Mouse (Mus musculus): Measurements from ENCODE around the gene Eef1akmt1. TPM values are rescaled to one million over a fixed set of nuclear protein-coding genes. Genes with fewer than 3 reads are reported as not detected.

Gene Eef1akmt1
- polyA plus RNA-seq, 1 experiment from 2014 or later = 80.2 TPM

GRCm38 (mm10) chr14:57529086-57529785 lies 42.2 kb downstream of the Eef1akmt1 start:
- Histone ChIP-seq H3K27ac (no peak overlapping the region), H3K27me3 (peaks cover 26% of the 10 kb centered on the region), H3K4me3 (no peak overlapping the region), H3K9ac (no peak overlapping the region), H3K4me1 (peaks cover 9% of the 10 kb centered on the region), H3K9me3 (replicated peaks) (no peaks in the 10 kb centered on the region), H3K4me2 (replicated peaks) (no peak overlapping the region), H3K36me3 (no peaks in the 10 kb centered on the region)
- WGBS = 53% methylated on average over 10 of the region's 10 CpGs
- ATAC-seq (ENCODE audit: low FRiP score) = no peak

GRCm38 (mm10) chr14:57527598-57527997 lies 43.8 kb downstream of the Eef1akmt1 start:
- H3K4me2 ChIP-seq (replicated peaks) = no peak overlapping the region
- peaks cover 37% of the 10 kb centered on the region for H3K27me3 ChIP-seq
- H3K36me3 ChIP-seq = no peaks in the 10 kb centered on the region
- WGBS = 44% methylated on average over 2 of the region's 2 CpGs
- peaks cover 6% of the 10 kb centered on the region for H3K4me1 ChIP-seq
- no peak overlapping the region for H3K9ac ChIP-seq
- no peak overlapping the region for H3K4me3 ChIP-seq
- no peaks in the 10 kb centered on the region for H3K9me3 ChIP-seq (replicated peaks)
- no peak overlapping the region for H3K27ac ChIP-seq
- ATAC-seq (ENCODE audit: low FRiP score) = no peak

- peaks cover 37% of the 10 kb centered on the region for H3K27me3 ChIP-seq
- WGBS = 44% methylated on average over 7 of the region's 7 CpGs
These were observed 44.3 kb downstream of the Eef1akmt1 start for GRCm38 (mm10) chr14:57527122-57527521.

GRCm38 (mm10) chr14:57526050-57526623 lies 45.3 kb downstream of the Eef1akmt1 start:
- peaks cover 37% of the 10 kb centered on the region for H3K27me3 ChIP-seq
- peak overlapping the region; percentile 81 for H3K4me3 ChIP-seq
- no peaks in the 10 kb centered on the region for H3K9me3 ChIP-seq (replicated peaks)
- no peak overlapping the region for H3K27ac ChIP-seq
- H3K36me3 ChIP-seq = no peaks in the 10 kb centered on the region
- WGBS = 58% methylated on average over 10 of the region's 10 CpGs
- peaks cover 6% of the 10 kb centered on the region for H3K4me1 ChIP-seq
- H3K4me2 ChIP-seq (replicated peaks) = peak overlapping the region; percentile 87
- ATAC-seq (ENCODE audit: low FRiP score) = no peak
- no peak overlapping the region for H3K9ac ChIP-seq

More at GRCm38 (mm10) chr14:57527122-57527521, 44.3 kb downstream of the Eef1akmt1 start:
- Histone ChIP-seq H3K36me3 (no peaks in the 10 kb centered on the region), H3K9ac (no peak overlapping the region), H3K9me3 (replicated peaks) (no peaks in the 10 kb centered on the region), H3K4me3 (no peak overlapping the region), H3K4me1 (peaks cover 6% of the 10 kb centered on the region), H3K27ac (no peak overlapping the region), H3K4me2 (replicated peaks) (no peak overlapping the region)
- no peak for ATAC-seq (ENCODE audit: low FRiP score)

GRCm38 (mm10) chr14:57525388-57526049 lies 45.9 kb downstream of the Eef1akmt1 start:
- peak overlapping the region; percentile 78 for H3K9ac ChIP-seq
- peak overlapping the region; percentile 87 for H3K4me2 ChIP-seq (replicated peaks)
- peak overlapping the region; percentile 81 for H3K4me3 ChIP-seq
- peaks cover 37% of the 10 kb centered on the region for H3K27me3 ChIP-seq
- peaks cover 6% of the 10 kb centered on the region for H3K4me1 ChIP-seq
- no peaks in the 10 kb centered on the region for H3K36me3 ChIP-seq
- peak overlapping the region; percentile 67 for H3K27ac ChIP-seq
- peak; percentile 83 for ATAC-seq (ENCODE audit: low FRiP score)
- H3K9me3 ChIP-seq (replicated peaks) = no peaks in the 10 kb centered on the region
- WGBS = 1% methylated on average over 42 of the region's 60 CpGs

GRCm38 (mm10) chr14:57524671-57525387 lies 46.6 kb downstream of the Eef1akmt1 start, which contains the start of gene Il17d:
Il17d (plus strand) TSS chr14:57524777.
- ATAC-seq (ENCODE audit: low FRiP score) = peak; percentile 75
- no peaks in the 10 kb centered on the region for H3K9me3 ChIP-seq (replicated peaks)
- peak within 1 kb of the TSS; percentile 67 for H3K27ac ChIP-seq
- peak within 1 kb of the TSS; percentile 87 for H3K4me2 ChIP-seq (replicated peaks)
- H3K4me3 ChIP-seq = peak within 1 kb of the TSS; percentile 81
- no peaks in the 10 kb centered on the region for H3K36me3 ChIP-seq
- H3K27me3 ChIP-seq = peaks cover 37% of the 10 kb centered on the region
- H3K4me1 ChIP-seq = peaks cover 6% of the 10 kb centered on the region
- WGBS = 1% methylated on average over 49 of the region's 104 CpGs
- peak within 1 kb of the TSS; percentile 78 for H3K9ac ChIP-seq

- Histone ChIP-seq H3K36me3 (no peaks in the 10 kb centered on the region), H3K9me3 (replicated peaks) (no peaks in the 10 kb centered on the region), H3K27me3 (peaks cover 37% of the 10 kb centered on the region), H3K4me3 (no peak overlapping the region), H3K27ac (no peak overlapping the region), H3K4me1 (peaks cover 3% of the 10 kb centered on the region), H3K9ac (no peak overlapping the region), H3K4me2 (replicated peaks) (no peak overlapping the region)
- 89% methylated on average over 9 of the region's 9 CpGs for WGBS
- no peak for ATAC-seq (ENCODE audit: low FRiP score)
These were observed 47.6 kb downstream of the Eef1akmt1 start for GRCm38 (mm10) chr14:57523762-57524161.

- WGBS = 89% methylated on average over 7 of the region's 7 CpGs
- Histone ChIP-seq H3K4me2 (replicated peaks) (no peak overlapping the region), H3K36me3 (peaks cover 8% of the 10 kb centered on the region), H3K9ac (no peak overlapping the region), H3K27me3 (no peaks in the 10 kb centered on the region), H3K4me3 (no peak overlapping the region), H3K4me1 (no peaks in the 10 kb centered on the region), H3K9me3 (replicated peaks) (no peaks in the 10 kb centered on the region), H3K27ac (no peak overlapping the region)
- ATAC-seq (ENCODE audit: low FRiP score) = no peak
These were observed 54.4 kb downstream of the Eef1akmt1 start for GRCm38 (mm10) chr14:57517001-57517400.

- 92% methylated on average over 6 of the region's 6 CpGs for WGBS
- H3K9ac ChIP-seq = no peak overlapping the region
- H3K27ac ChIP-seq = no peak overlapping the region
- no peak for ATAC-seq (ENCODE audit: low FRiP score)
- H3K4me3 ChIP-seq = no peak overlapping the region
- H3K36me3 ChIP-seq = peaks cover 8% of the 10 kb centered on the region
- no peaks in the 10 kb centered on the region for H3K4me1 ChIP-seq
- no peak overlapping the region for H3K4me2 ChIP-seq (replicated peaks)
- no peaks in the 10 kb centered on the region for H3K27me3 ChIP-seq
- no peaks in the 10 kb centered on the region for H3K9me3 ChIP-seq (replicated peaks)
These were observed 56.2 kb downstream of the Eef1akmt1 start for GRCm38 (mm10) chr14:57515156-57515762.

GRCm38 (mm10) chr14:57509554-57509953 lies 61.9 kb downstream of the Eef1akmt1 start:
- WGBS = 65% methylated on average over 6 of the region's 6 CpGs
- ATAC-seq (ENCODE audit: low FRiP score) = no peak
- no peaks in the 10 kb centered on the region for H3K9me3 ChIP-seq (replicated peaks)

GRCm38 (mm10) chr14:57503729-57504128 lies 67.7 kb downstream of the Eef1akmt1 start:
- Histone ChIP-seq H3K4me3 (no peak overlapping the region), H3K9ac (no peak overlapping the region), H3K27ac (no peak overlapping the region), H3K4me2 (replicated peaks) (no peak overlapping the region), H3K36me3 (no peaks in the 10 kb centered on the region), H3K9me3 (replicated peaks) (no peaks in the 10 kb centered on the region), H3K27me3 (no peaks in the 10 kb centered on the region), H3K4me1 (no peaks in the 10 kb centered on the region)
- 89% methylated on average over 6 of the region's 6 CpGs for WGBS
- no peak for ATAC-seq (ENCODE audit: low FRiP score)

More at GRCm38 (mm10) chr14:57509554-57509953, 61.9 kb downstream of the Eef1akmt1 start:
- Histone ChIP-seq H3K4me3 (no peak overlapping the region), H3K4me1 (no peaks in the 10 kb centered on the region), H3K27ac (no peak overlapping the region), H3K36me3 (no peaks in the 10 kb centered on the region), H3K4me2 (replicated peaks) (no peak overlapping the region), H3K9ac (no peak overlapping the region), H3K27me3 (no peaks in the 10 kb centered on the region)

All from hindbrain, embryonic 12.5 days (tissue).